In the genomic region with DNA sequence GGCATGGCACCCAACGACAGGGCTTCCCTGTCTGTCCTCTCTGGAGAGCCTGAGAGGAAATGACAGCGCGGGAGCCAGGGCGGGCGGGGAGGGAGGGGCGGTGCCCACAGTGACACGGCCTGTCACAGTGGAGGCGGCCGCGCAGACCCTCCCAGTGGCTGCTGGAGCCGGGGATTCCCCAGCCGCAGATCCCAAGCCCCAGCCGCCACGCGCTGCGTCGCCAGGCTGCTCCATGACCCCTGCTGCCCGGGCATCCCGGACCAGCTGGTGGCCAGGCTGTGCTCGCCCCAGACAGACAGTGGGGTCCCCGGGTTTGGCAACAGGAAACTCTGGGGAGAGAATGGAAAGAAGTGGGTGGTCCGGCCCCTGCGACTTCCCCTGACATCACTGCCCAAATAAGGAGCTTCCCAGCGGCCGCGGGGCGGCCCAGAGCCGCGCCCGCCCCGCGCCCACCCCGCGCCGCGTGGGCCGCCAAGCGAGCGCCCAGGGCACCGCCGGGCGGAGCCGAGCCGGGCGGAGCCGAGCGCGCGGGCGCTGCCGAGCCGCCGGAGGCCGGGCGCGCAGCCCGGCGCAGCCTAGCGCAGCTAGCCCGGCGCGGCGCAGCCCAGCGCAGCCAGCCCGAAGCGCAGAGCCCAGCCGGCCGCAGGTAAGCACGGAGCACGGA, we compare ENCODE assay signal across 9 mouse cellular contexts. TPM values are rescaled to one million over a fixed set of nuclear protein-coding genes. Genes with fewer than 3 reads are reported as not detected.
DNase-seq lines count a peak whose midpoint lies in the region; ATAC-seq and TF ChIP-seq lines count a peak whose summit lies in the region.
"Had no signal": no experiment of that assay in that cellular context is flagged by ENCODE, and none has a peak within 500 bp of the region (broad histone marks: within the 10 kb centered on the region; RNA-seq: fewer than 3 reads in every experiment).

No protein-coding gene starts in this region.

- peaks cover 18% of the 10 kb centered on the region; the same call in 1 of the 2 replicates for H3K27me3 ChIP-seq in hindbrain, postnatal 0 days (ENCODE audit: insufficient read depth, low read length)

- H3K9me3 ChIP-seq in hindbrain, postnatal 0 days (ENCODE audit: low read length), result no peaks in the 10 kb centered on the region

- peak; percentile 77 for ATAC-seq in hindbrain, postnatal 0 days

- no peak for TF ChIP-seq CTCF in gastrocnemius, adult 2 months (IDR thresholded peaks at IDR 0.05)
- no peak for TF ChIP-seq CTCF in hindbrain, postnatal 0 days (IDR thresholded peaks at IDR 0.05; ENCODE audit: low read depth)
- TF ChIP-seq CTCF in left cerebral cortex, adult 2 months (IDR thresholded peaks at IDR 0.05), result no peak

- peak overlapping the region; percentile 70 for H3K4me2 ChIP-seq in hindbrain, postnatal 0 days (ENCODE audit: low read depth, low read length)

- WGBS in hindbrain, postnatal 0 days, result under 1% methylated on average over 58 of the region's 70 CpGs

- intact Hi-C loops in gastrocnemius, adult 2 months (cut with DNase I), result no loop called here
- intact Hi-C loops in left cerebral cortex, adult 2 months (cut with DNase I), result loop anchor here (2.0 to 5.0 kb wide), 2 partner anchors 62 to 130 kb away; no protein-coding TSS in a partner anchor

- DNase-seq in NIH3T3 (ENCODE audit: low read depth), result peak; percentile 81
- peak; percentile 63 to 73 for DNase-seq in cerebellum, postnatal 10 days
- peak; percentile 65 for DNase-seq in gastrocnemius, adult 2 months
- peak; percentile 73 for DNase-seq in hindbrain, postnatal 0 days (ENCODE audit: low spot score)
- DNase-seq in left cerebral cortex, adult 2 months (ENCODE audit: extremely low spot score in 1 of 2, low spot score in 2 of 2), result peak; percentile 67 to 73
- peak; percentile 75 for DNase-seq in lung, postnatal 36 days
- DNase-seq in right cerebral cortex, adult 18-20 months, result peak; percentile 72
- DNase-seq in urinary bladder, postnatal 14 days (ENCODE audit: low spot score), result peak; percentile 28

- H3K36me3 ChIP-seq in hindbrain, postnatal 0 days (ENCODE audit: insufficient read depth, low read length), result no peaks in the 10 kb centered on the region

- H3K4me3 ChIP-seq in gastrocnemius, adult 2 months, result peak overlapping the region; percentile 87
- H3K4me3 ChIP-seq in hindbrain, postnatal 0 days (ENCODE audit: low read length), result peak overlapping the region; percentile 59
- peak overlapping the region; percentile 86 for H3K4me3 ChIP-seq in left cerebral cortex, adult 2 months

- H3K9ac ChIP-seq in hindbrain, postnatal 0 days (replicated peaks; ENCODE audit: low read length), result peak overlapping the region; percentile 64

- peak overlapping the region; percentile 69 for H3K27ac ChIP-seq in gastrocnemius, adult 2 months
- peak overlapping the region; percentile 68; the same call in 1 of the 2 replicates for H3K27ac ChIP-seq in hindbrain, postnatal 0 days
- peak overlapping the region; percentile 95 for H3K27ac ChIP-seq in left cerebral cortex, adult 2 months

- H3K4me1 ChIP-seq in hindbrain, postnatal 0 days (ENCODE audit: insufficient read depth, low read length), result peaks cover 13% of the 10 kb centered on the region

RNA-seq across cellular contexts. Expression of a gene that starts 32.3 kb away (rescaled TPM):
- not detected for total RNA-seq in gastrocnemius, adult 2 months (2021)
- not detected in 2 replicates for total RNA-seq in hindbrain, postnatal 0 days (2014; rRNA removed)
- polyA plus RNA-seq in hindbrain, postnatal 0 days (2015; fragmentation: Nextera tagmentation; extraction: Ambion mirVana), result not detected in 2 replicates
- total RNA-seq in left cerebral cortex, adult 2 months (2021), result not detected
- polyA plus RNA-seq: frontal cortex, adult 2 months had no signal

Comparison
In these comparisons a context has a peak if more than half of its experiments do, and no peak if none do; other contexts are left out.
1. Peak in every context shown above with its lines: DNase-seq, ATAC-seq, H3K4me3 ChIP-seq and H3K27ac ChIP-seq.
2. DNase-seq: peak in every context shown above with its lines; median percentile 81 in NIH3T3; 75 in lung, postnatal 36 days; 73 in hindbrain, postnatal 0 days; 72 in right cerebral cortex, adult 18-20 months; 70 in left cerebral cortex, adult 2 months; 68 in cerebellum, postnatal 10 days; 65 in gastrocnemius, adult 2 months; 28 in urinary bladder, postnatal 14 days.